Mouse (Mus musculus) midbrain, embryonic 12.5 days (tissue): ENCODE results near the gene Noxo1. TPM values are rescaled to one million over a fixed set of nuclear protein-coding genes. Genes with fewer than 3 reads are reported as not detected.

Source experiments
- polyA plus RNA-seq: library from polyadenylated mRNA; unstranded; fragments of >200 nt; fragmentation: Nextera tagmentation; extraction: Ambion mirVana; gene quantifications from 2 replicates; pipeline ENCODE4 v1.2.1, GENCODE M21; 2016

Gene Noxo1
- polyA plus RNA-seq, 1 experiment from 2014 or later = 2.2 TPM

Other genes starting within 250 kb of the Noxo1 start
- 36.5 and 41.9 TPM in 2 replicates for gene E4f1, start 225.9 kb upstream of the Noxo1 start, polyA plus RNA-seq
- gene Pgp, start 225.8 kb upstream of the Noxo1 start, polyA plus RNA-seq = 60.0 TPM in 2 replicates
- 0.34 TPM in 1 of 2 replicates, not detected in the other for gene Bricd5, start 222.3 kb upstream of the Noxo1 start, polyA plus RNA-seq
- 37.0 TPM in 2 replicates for gene Mlst8, start 217.2 kb upstream of the Noxo1 start, polyA plus RNA-seq
- 20.2 and 23.0 TPM in 2 replicates for gene Caskin1, start 207.6 kb upstream of the Noxo1 start, polyA plus RNA-seq
- gene Traf7, start 168.3 kb upstream of the Noxo1 start, polyA plus RNA-seq = 92.4 and 94.9 TPM in 2 replicates
- 1.9 and 2.2 TPM in 2 replicates for gene Rab26, start 162.0 kb upstream of the Noxo1 start, polyA plus RNA-seq
- 25.1 and 27.1 TPM in 2 replicates for gene Pkd1, start 146.4 kb upstream of the Noxo1 start, polyA plus RNA-seq
- 82.2 and 89.6 TPM in 2 replicates for gene Tsc2, start 63.6 kb upstream of the Noxo1 start, polyA plus RNA-seq
- gene Nthl1, start 63.6 kb upstream of the Noxo1 start, polyA plus RNA-seq = 14.3 and 14.9 TPM in 2 replicates
- 26.4 and 33.8 TPM in 2 replicates for gene Slc9a3r2, start 45.9 kb upstream of the Noxo1 start, polyA plus RNA-seq
- not detected in 2 replicates for gene Npw, start 37.8 kb upstream of the Noxo1 start, polyA plus RNA-seq
- gene Zfp598, start 26.5 kb upstream of the Noxo1 start, polyA plus RNA-seq = 23.5 and 25.0 TPM in 2 replicates
- 27.6 and 31.7 TPM in 2 replicates for gene Syngr3, start 6.3 kb upstream of the Noxo1 start, polyA plus RNA-seq
- gene Gfer, start 78 bp upstream of the Noxo1 start, polyA plus RNA-seq = 43.9 and 48.4 TPM in 2 replicates
- gene Tbl3, start 11.4 kb downstream of the Noxo1 start, polyA plus RNA-seq = 86.8 and 97.6 TPM in 2 replicates
- gene Rnf151, start 21.8 kb downstream of the Noxo1 start, polyA plus RNA-seq = 0.24 TPM in 1 of 2 replicates, not detected in the other
- gene Rps2, start 21.9 kb downstream of the Noxo1 start, polyA plus RNA-seq = 892 and 929 TPM in 2 replicates
- 201 and 205 TPM in 2 replicates for gene Ndufb10, start 28.2 kb downstream of the Noxo1 start, polyA plus RNA-seq
- gene Rpl3l, start 31.6 kb downstream of the Noxo1 start, polyA plus RNA-seq = not detected in 2 replicates
- 18.4 and 20.8 TPM in 2 replicates for gene Msrb1, start 40.4 kb downstream of the Noxo1 start, polyA plus RNA-seq
- gene Hs3st6, start 56.8 kb downstream of the Noxo1 start, polyA plus RNA-seq = 0.41 and 0.63 TPM in 2 replicates
- not detected in 2 replicates for gene Meiob, start 108.1 kb downstream of the Noxo1 start, polyA plus RNA-seq
- 29.4 and 31.2 TPM in 2 replicates for gene Hagh, start 143.9 kb downstream of the Noxo1 start, polyA plus RNA-seq
- 18.1 and 20.5 TPM in 2 replicates for gene Fahd1, start 154.1 kb downstream of the Noxo1 start, polyA plus RNA-seq
- 0.17 and 0.27 TPM in 2 replicates for gene Igfals, start 169.8 kb downstream of the Noxo1 start, polyA plus RNA-seq
- gene Nubp2, start 190.1 kb downstream of the Noxo1 start, polyA plus RNA-seq = 64.0 and 70.3 TPM in 2 replicates
- 52.8 and 52.9 TPM in 2 replicates for gene Spsb3, start 190.4 kb downstream of the Noxo1 start, polyA plus RNA-seq
- 42.6 and 43.6 TPM in 2 replicates for gene Eme2, start 198.9 kb downstream of the Noxo1 start, polyA plus RNA-seq
- 88.0 and 89.8 TPM in 2 replicates for gene Mrps34, start 198.9 kb downstream of the Noxo1 start, polyA plus RNA-seq
- 43.2 and 54.2 TPM in 2 replicates for gene Nme3, start 200.3 kb downstream of the Noxo1 start, polyA plus RNA-seq
- 78.7 and 80.0 TPM in 2 replicates for gene Mapk8ip3, start 240.7 kb downstream of the Noxo1 start, polyA plus RNA-seq